Mouse (Mus musculus): ENCODE measurements around the gene Olfr1311. TPM values are rescaled to one million over a fixed set of nuclear protein-coding genes. Genes with fewer than 3 reads are reported as not detected.
"Not testable (repeated sequence)": the region's sequence is repeated elsewhere in the genome, so short reads cannot be mapped to it uniquely, and the experiment has no call there.

The Olfr1311 gene
- polyA plus RNA-seq (2015; fragmentation: Nextera tagmentation; extraction: Ambion mirVana) = not detected in 2 replicates

GRCm38 (mm10) chr2:112024312-112024711, at the start of gene Olfr1311:
TSS of gene Olfr1311 (minus strand) at chr2:112024412.
- Histone ChIP-seq H3K9ac (no peak within 1 kb of the TSS), H3K9me3 (no peaks in the 10 kb centered on the region), H3K27me3 (replicated peaks) (no peaks in the 10 kb centered on the region), H3K4me1 (replicated peaks) (no peaks in the 10 kb centered on the region), H3K27ac (no peak within 1 kb of the TSS), H3K36me3 (no peaks in the 10 kb centered on the region), H3K4me3 (replicated peaks) (no peak within 1 kb of the TSS), H3K4me2 (replicated peaks) (no peak within 1 kb of the TSS)
- WGBS = 84% methylated on average over 2 of the region's 2 CpGs
- ATAC-seq = no peak

DNA sequence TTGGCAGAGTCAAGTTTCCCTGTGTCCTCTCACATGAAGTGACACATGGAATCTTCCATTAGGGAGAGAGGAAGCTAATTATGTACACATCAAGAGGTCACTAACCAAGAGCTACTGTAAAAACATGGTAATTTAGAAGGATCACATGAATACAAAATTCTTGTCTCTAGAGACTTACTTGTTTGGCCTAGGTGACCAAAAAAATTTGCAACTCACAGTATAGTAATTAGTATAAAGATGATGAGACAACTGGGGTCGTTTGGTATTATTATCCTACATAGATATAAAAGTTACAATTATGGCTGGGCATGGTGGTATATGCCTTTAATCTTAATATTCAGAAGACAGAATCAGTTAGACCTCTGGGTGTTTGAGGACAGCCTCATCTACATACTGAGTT, 25.9 kb upstream of the Olfr1311 start, which contains the start of gene Olfr1312:
Gene Olfr1312 (minus strand): TSS at position 101 of the 400 bp plus-strand sequence.
- Histone ChIP-seq H3K9ac (no peak within 1 kb of the TSS), H3K4me2 (replicated peaks) (no peak within 1 kb of the TSS), H3K4me1 (replicated peaks) (no peaks in the 10 kb centered on the region), H3K9me3 (no peaks in the 10 kb centered on the region), H3K4me3 (replicated peaks) (no peak within 1 kb of the TSS), H3K27ac (no peak within 1 kb of the TSS), H3K36me3 (no peaks in the 10 kb centered on the region), H3K27me3 (replicated peaks) (no peaks in the 10 kb centered on the region)
- WGBS = 30% methylated on average over 1 of the region's 1 CpGs
- ATAC-seq = no peak

DNA sequence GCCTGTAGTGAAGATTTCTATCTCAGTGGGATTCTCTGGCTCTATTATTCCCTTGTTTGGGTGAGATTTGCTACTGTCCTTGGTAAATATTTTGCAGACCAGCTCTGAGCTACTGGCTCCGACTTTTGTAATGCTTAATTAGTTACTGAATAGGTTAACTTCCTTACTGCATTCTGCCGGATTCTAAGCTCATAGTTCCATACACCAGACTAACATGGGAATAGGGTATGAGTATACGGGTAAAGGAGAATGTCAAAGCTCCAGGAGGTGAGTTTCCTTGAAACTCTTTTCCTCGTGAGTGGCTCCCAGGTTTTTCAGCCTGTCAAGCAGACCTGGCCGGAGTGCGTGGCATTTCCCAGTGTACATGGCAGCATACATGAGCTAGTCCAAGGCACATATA, 2.8 kb upstream of the Olfr1311 start:
- 42% methylated on average over 6 of the region's 6 CpGs for WGBS
- not testable (repeated sequence) for H3K9ac ChIP-seq; H3K36me3 ChIP-seq; H3K27ac ChIP-seq; H3K4me1 ChIP-seq (replicated peaks); H3K4me2 ChIP-seq (replicated peaks); H3K27me3 ChIP-seq (replicated peaks); H3K4me3 ChIP-seq (replicated peaks); H3K9me3 ChIP-seq; ATAC-seq

DNA sequence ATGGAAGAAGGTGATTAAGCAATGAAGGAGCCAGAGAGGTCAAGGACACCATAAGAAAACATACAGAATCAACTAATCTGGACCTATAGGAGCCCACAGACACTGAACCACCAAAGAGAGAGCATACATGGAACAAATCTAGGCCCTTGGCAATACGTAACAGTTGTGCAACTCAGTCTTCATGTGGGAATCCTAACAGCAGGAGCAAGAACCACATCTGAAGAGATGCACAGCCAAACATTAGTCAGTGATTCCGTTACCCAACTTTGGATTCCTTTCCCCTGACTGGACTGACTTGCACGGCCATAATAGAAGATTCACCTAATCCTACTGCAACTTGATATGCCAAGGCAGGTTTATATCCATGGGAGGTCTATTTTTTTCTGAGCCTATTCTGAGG, 9.3 kb downstream of the Olfr1311 start:
- no peaks in the 10 kb centered on the region for H3K9me3 ChIP-seq
- H3K36me3 ChIP-seq = no peaks in the 10 kb centered on the region
- no peak overlapping the region for H3K9ac ChIP-seq
- 80% methylated on average over 3 of the region's 3 CpGs for WGBS
- no peak overlapping the region for H3K4me2 ChIP-seq (replicated peaks)
- no peak for ATAC-seq
- H3K4me3 ChIP-seq (replicated peaks) = no peak overlapping the region
- H3K27me3 ChIP-seq (replicated peaks) = no peaks in the 10 kb centered on the region
- no peaks in the 10 kb centered on the region for H3K4me1 ChIP-seq (replicated peaks)
- H3K27ac ChIP-seq = no peak overlapping the region

DNA sequence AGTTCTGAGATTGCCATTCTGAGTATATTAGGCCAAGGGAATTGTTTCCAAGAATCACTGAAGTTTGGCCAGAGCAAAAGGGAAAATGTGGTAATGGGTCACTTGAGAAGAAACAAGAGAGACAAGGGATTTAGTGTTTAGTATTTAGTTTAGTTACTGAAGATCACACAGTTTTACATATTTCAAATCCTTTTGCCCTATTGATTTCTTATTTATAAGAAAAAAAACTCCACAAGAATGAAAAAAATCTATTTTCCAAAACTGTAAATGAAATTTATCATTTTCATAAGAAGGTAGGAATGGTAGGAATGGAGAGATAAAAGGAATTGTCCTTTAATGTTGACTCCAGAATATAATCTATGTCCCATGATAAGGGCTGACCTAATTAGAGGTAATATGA, 11.6 kb downstream of the Olfr1311 start, which contains the start of gene Olfr1310:
Gene Olfr1310 (minus strand): TSS at position 101 of the 400 bp plus-strand sequence.
- Histone ChIP-seq H3K27ac (no peak within 1 kb of the TSS), H3K27me3 (replicated peaks) (no peaks in the 10 kb centered on the region), H3K9ac (no peak within 1 kb of the TSS), H3K4me1 (replicated peaks) (no peaks in the 10 kb centered on the region), H3K36me3 (no peaks in the 10 kb centered on the region), H3K4me2 (replicated peaks) (no peak within 1 kb of the TSS), H3K4me3 (replicated peaks) (no peak within 1 kb of the TSS), H3K9me3 (no peaks in the 10 kb centered on the region)
- ATAC-seq = no peak

- Histone ChIP-seq H3K27me3 (replicated peaks) (no peaks in the 10 kb centered on the region), H3K27ac (no peak within 1 kb of the TSS), H3K4me1 (replicated peaks) (no peaks in the 10 kb centered on the region), H3K4me2 (replicated peaks) (no peak within 1 kb of the TSS), H3K4me3 (replicated peaks) (no peak within 1 kb of the TSS), H3K9ac (no peak within 1 kb of the TSS), H3K36me3 (no peaks in the 10 kb centered on the region), H3K9me3 (no peaks in the 10 kb centered on the region)
- 62% methylated on average over 1 of the region's 1 CpGs for WGBS
- ATAC-seq = no peak
Measured at GRCm38 (mm10) chr2:111990181-111990580, 34.0 kb downstream of the Olfr1311 start, which contains the start of gene Olfr1309. TSS of gene Olfr1309 (minus strand) at chr2:111990281.

Other genes starting within 250 kb of the Olfr1311 start
- not detected in 2 replicates for gene Olfr1302, start 247.0 kb downstream of the Olfr1311 start, polyA plus RNA-seq (2015; fragmentation: Nextera tagmentation; extraction: Ambion mirVana)
- gene Olfr1303, start 204.1 kb downstream of the Olfr1311 start, polyA plus RNA-seq (2015; fragmentation: Nextera tagmentation; extraction: Ambion mirVana) = not detected in 2 replicates
- not detected in 2 replicates for gene Olfr1305, start 147.3 kb downstream of the Olfr1311 start, polyA plus RNA-seq (2015; fragmentation: Nextera tagmentation; extraction: Ambion mirVana)
- not detected in 2 replicates for gene Olfr1306, start 108.1 kb downstream of the Olfr1311 start, polyA plus RNA-seq (2015; fragmentation: Nextera tagmentation; extraction: Ambion mirVana)
- 0.01 TPM in 1 of 2 replicates, not detected in the other for gene Olfr1307, start 75.0 kb downstream of the Olfr1311 start, polyA plus RNA-seq (2015; fragmentation: Nextera tagmentation; extraction: Ambion mirVana)
- not detected in 2 replicates for gene Olfr1308, start 59.5 kb downstream of the Olfr1311 start, polyA plus RNA-seq (2015; fragmentation: Nextera tagmentation; extraction: Ambion mirVana)
- gene Olfr1309, start 34.1 kb downstream of the Olfr1311 start, polyA plus RNA-seq (2015; fragmentation: Nextera tagmentation; extraction: Ambion mirVana) = not detected in 2 replicates
- gene Olfr1310, start 11.7 kb downstream of the Olfr1311 start, polyA plus RNA-seq (2015; fragmentation: Nextera tagmentation; extraction: Ambion mirVana) = not detected in 2 replicates
- gene Olfr1312, start 25.8 kb upstream of the Olfr1311 start, polyA plus RNA-seq (2015; fragmentation: Nextera tagmentation; extraction: Ambion mirVana) = not detected in 2 replicates
- not detected in 2 replicates for gene Olfr1313, start 53.4 kb upstream of the Olfr1311 start, polyA plus RNA-seq (2015; fragmentation: Nextera tagmentation; extraction: Ambion mirVana)
- gene Olfr1314, start 72.4 kb upstream of the Olfr1311 start, polyA plus RNA-seq (2015; fragmentation: Nextera tagmentation; extraction: Ambion mirVana) = not detected in 2 replicates
- gene Olfr1315-ps1, start 91.0 kb upstream of the Olfr1311 start, polyA plus RNA-seq (2015; fragmentation: Nextera tagmentation; extraction: Ambion mirVana) = not detected in 2 replicates
- gene Olfr1316, start 110.6 kb upstream of the Olfr1311 start, polyA plus RNA-seq (2015; fragmentation: Nextera tagmentation; extraction: Ambion mirVana) = not detected in 2 replicates
- not detected in 2 replicates for gene Olfr1317, start 115.9 kb upstream of the Olfr1311 start, polyA plus RNA-seq (2015; fragmentation: Nextera tagmentation; extraction: Ambion mirVana)
- not detected in 2 replicates for gene Olfr1318, start 129.8 kb upstream of the Olfr1311 start, polyA plus RNA-seq (2015; fragmentation: Nextera tagmentation; extraction: Ambion mirVana)
- 22.8 and 23.8 TPM in 2 replicates for gene Lpcat4, start 215.1 kb upstream of the Olfr1311 start, polyA plus RNA-seq (2015; fragmentation: Nextera tagmentation; extraction: Ambion mirVana)
- not detected in 2 replicates for gene Nutm1, start 234.9 kb upstream of the Olfr1311 start, polyA plus RNA-seq (2015; fragmentation: Nextera tagmentation; extraction: Ambion mirVana)
- gene Nop10, start 237.5 kb upstream of the Olfr1311 start, polyA plus RNA-seq (2015; fragmentation: Nextera tagmentation; extraction: Ambion mirVana) = 256 and 271 TPM in 2 replicates
- 13.8 TPM in 2 replicates for gene Slc12a6, start 241.4 kb upstream of the Olfr1311 start, polyA plus RNA-seq (2015; fragmentation: Nextera tagmentation; extraction: Ambion mirVana)
- not detected in 2 replicates for gene Gm21985, start 241.9 kb upstream of the Olfr1311 start, polyA plus RNA-seq (2015; fragmentation: Nextera tagmentation; extraction: Ambion mirVana)

Measured in intestine, embryonic 15.5 days (tissue).